Comparison of ENCODE assay signal across 8 mouse cellular contexts in the genomic region with DNA sequence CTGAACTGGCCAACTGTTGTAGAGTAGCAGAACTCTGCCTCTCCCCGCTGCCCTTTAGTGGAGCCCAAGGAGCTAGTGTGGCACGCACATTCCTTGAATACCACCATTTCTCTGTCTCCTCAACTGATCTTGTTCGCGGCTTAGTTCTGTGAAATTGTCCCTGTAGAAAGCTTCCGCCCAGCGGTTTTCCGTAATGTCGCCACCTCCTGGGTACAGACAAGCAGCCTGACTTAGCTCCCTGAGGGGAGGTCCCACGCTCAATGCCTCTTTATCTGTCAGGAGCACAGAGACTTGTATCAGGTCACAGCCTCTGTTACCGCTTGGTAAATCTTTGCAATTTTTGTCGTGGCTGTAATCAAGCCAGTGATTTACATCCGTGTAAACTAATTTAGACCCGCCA.
DNase-seq lines count a peak whose midpoint lies in the region; ATAC-seq lines count a peak whose summit lies in the region.

No protein-coding gene starts in this region.

- H3K4me3 ChIP-seq in heart, embryonic 12.5 days = no peak overlapping the region
- no peak overlapping the region for H3K4me3 ChIP-seq in liver, embryonic 12.5 days

- H3K9ac ChIP-seq in heart, embryonic 12.5 days = no peak overlapping the region
- no peak overlapping the region for H3K9ac ChIP-seq in liver, embryonic 12.5 days

- no peaks in the 10 kb centered on the region for H3K9me3 ChIP-seq in heart, embryonic 12.5 days (replicated peaks)
- H3K9me3 ChIP-seq in liver, embryonic 12.5 days (replicated peaks) = no peaks in the 10 kb centered on the region

- no peak; the same call in 1 of the 2 replicates for ATAC-seq in heart, embryonic 12.5 days (ENCODE audit: insufficient number of reproducible peaks, low FRiP score)
- ATAC-seq in liver, embryonic 12.5 days = peak; percentile 64

- no peak for DNase-seq in heart, postnatal 10 days
- peak; percentile 32 for DNase-seq in thymus, postnatal 4 days
- no peak for DNase-seq in thymus, postnatal 25 days
- no peak for DNase-seq in left cerebral cortex, adult 11 months (ENCODE audit: low spot score)
- no peak for DNase-seq in frontal cortex, postnatal 36 days (ENCODE audit: low spot score in 2 of 2)
- no peak for DNase-seq in cerebellum, adult 18-20 months

- H3K36me3 ChIP-seq in heart, embryonic 12.5 days = no peaks in the 10 kb centered on the region
- H3K36me3 ChIP-seq in liver, embryonic 12.5 days = no peaks in the 10 kb centered on the region

- H3K27me3 ChIP-seq in heart, embryonic 12.5 days (replicated peaks) = no peaks in the 10 kb centered on the region
- H3K27me3 ChIP-seq in liver, embryonic 12.5 days (replicated peaks) = no peaks in the 10 kb centered on the region; the same call in 1 of the 2 replicates

- H3K27ac ChIP-seq in heart, embryonic 12.5 days (ENCODE audit: poor library complexity, severe bottlenecking) = 0 out of 2 replicates have a peak overlapping the region, but pooled peaks have one; percentile 9
- 0 out of 2 replicates have a peak overlapping the region, but pooled peaks have one; percentile 10 for H3K27ac ChIP-seq in liver, embryonic 12.5 days

- 10% methylated on average over 13 of the region's 13 CpGs for WGBS in heart, embryonic 12.5 days
- 13% methylated on average over 13 of the region's 13 CpGs for WGBS in liver, embryonic 12.5 days (ENCODE audit: insufficient replicate concordance)

- H3K4me1 ChIP-seq in heart, embryonic 12.5 days (replicated peaks) = peaks cover 23% of the 10 kb centered on the region
- peaks cover 41% of the 10 kb centered on the region for H3K4me1 ChIP-seq in liver, embryonic 12.5 days

- intact Hi-C loops in heart, postnatal 10 days (cut with DNase I) = no loop called here

- peak overlapping the region; percentile 44 for H3K4me2 ChIP-seq in heart, embryonic 12.5 days
- peak overlapping the region; percentile 24 for H3K4me2 ChIP-seq in liver, embryonic 12.5 days
